Mouse (Mus musculus) embryo, embryonic 10.5 days (tissue): ENCODE results near the gene Pradc1.

Source experiments
- DNase-seq: peaks from one replicate; pipeline ENCODE4 v3.0.0-alpha.2; 2015; ENCODE audit warnings: low spot score

The Pradc1 gene

GRCm38 (mm10) chr6:85451664-85452410, at the start of gene Pradc1:
Gene Pradc1 (minus strand): TSS chr6:85451970.
- peak; percentile 100 for DNase-seq

GRCm38 (mm10) chr6:85500416-85500815, 48.6 kb upstream of the Pradc1 start:
- no peak for DNase-seq

DNA sequence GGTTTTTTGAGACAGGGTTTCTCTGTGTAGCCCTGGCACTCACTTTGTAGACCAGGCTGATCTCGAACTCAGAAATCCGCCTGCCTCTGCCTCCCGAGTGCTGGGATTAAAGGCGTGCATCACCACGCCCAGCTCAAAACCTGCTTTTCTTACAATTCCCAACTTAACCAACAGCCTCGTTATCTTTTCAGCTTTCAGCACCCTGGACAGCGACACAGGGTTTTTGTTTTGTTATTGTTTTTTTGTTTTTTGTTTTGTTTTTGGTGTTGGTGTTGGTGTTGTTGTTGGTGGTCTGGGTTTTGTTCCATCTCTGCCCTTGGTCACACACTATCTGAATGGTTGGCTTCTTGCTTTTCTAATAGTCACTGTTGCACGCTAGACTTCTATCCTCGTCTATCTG, 46.4 kb upstream of the Pradc1 start:
- DNase-seq, result peak; percentile 54

DNA sequence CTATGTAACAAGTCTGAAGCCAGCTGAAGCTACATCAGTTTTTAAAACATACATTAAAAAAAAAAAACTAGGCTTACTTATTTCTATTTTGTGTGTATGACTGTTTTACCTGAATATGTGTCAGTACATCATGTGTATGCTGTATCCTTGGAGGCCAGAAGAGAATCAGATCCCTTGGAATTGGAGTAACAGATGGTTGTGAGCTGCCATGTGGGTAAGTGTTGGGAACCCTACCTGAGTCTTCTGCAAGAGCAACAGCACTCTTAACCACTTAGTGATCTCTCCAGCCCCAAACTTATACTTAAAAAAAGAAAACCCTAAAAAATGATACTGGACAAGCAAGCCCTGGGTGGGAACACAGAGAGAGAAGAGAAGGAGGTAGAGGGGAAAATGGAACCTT, 45.2 kb upstream of the Pradc1 start:
- no peak for DNase-seq

DNA sequence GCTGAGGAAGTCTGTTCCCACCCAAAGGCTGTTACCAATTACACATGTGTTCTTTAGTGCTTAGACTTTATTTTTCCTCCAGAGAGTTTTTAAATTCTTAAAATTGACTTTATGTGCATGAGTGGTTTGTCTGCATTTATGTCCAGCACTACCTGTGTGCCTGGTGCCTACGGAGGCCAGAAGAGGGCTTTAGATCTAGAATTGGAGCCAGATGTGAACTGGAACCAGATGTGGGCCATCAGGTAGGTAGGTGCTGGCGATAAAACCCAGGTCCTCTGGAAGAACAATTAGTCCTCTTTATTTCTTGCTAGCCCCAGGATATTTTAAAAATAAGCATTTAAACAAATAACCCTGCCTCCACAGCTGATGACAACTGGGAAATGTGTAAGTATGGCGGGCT, 39.8 kb upstream of the Pradc1 start:
- no peak for DNase-seq

DNA sequence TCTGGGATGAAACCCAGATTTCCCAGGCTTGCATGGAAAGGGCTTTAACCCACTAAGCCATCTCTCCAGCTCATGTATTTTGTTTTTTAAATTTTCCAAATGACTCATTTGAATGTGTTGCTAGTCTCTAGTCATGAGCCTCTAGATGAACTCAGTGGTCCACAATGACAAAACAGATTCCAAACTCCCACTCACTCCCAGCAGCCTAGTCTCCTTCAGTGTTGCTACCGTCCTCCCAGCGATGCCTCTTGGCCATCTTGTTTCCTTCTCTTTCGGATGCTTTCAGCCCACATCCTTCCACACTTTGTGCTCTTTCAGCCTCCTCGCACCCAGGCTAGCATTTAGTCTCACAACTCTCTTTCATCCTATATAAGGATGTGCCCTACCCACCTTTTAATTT, 38.5 kb upstream of the Pradc1 start:
- no peak for DNase-seq

DNA sequence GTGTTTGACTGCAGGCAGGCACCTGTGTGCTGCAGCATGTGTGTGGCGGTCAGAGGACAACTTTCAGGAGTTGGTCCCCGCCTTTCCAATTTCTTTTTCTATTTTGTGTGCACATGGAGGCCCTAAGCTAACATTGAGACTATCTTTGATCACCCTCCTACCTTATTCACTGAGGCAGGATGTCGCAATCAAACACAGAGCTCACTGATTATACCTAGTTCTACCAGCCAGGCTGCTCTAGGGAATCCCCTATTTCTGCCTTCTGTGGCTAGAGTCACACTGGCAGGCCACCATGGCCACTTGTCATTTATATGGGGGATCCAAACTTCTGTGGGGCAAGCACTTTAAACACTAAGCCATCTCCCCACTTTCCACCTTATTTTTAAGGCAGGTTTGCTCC, 37.9 kb upstream of the Pradc1 start:
- DNase-seq, result no peak

DNA sequence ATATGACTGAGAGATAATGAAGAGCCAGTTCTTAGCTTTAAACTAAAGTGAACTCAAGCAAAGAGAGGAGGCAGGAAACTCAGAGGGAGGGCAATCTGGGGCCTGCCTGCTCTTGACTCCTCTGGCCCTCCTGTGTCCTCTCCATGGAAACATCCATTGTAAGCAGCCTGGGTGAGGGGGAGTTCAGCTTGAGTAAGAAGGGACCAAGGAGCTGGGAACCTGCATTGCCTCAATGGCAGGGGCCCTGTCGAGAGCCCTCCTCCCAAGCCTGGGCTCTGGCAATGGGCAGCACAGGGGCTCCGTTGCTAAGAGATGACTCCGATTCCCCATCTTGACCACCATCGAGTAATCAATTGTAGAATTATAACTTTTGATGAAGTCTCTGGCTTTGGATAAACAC, 36.7 kb upstream of the Pradc1 start:
- peak; percentile 41 for DNase-seq

GRCm38 (mm10) chr6:85485738-85486137, 34.0 kb upstream of the Pradc1 start:
- no peak for DNase-seq

- peak; percentile 26 for DNase-seq
These were observed 32.3 kb upstream of the Pradc1 start for GRCm38 (mm10) chr6:85483843-85484721.

GRCm38 (mm10) chr6:85480685-85481084, 28.9 kb upstream of the Pradc1 start:
- DNase-seq, result no peak

- DNase-seq, result no peak
These were observed 28.2 kb upstream of the Pradc1 start for GRCm38 (mm10) chr6:85479979-85480378.

DNA sequence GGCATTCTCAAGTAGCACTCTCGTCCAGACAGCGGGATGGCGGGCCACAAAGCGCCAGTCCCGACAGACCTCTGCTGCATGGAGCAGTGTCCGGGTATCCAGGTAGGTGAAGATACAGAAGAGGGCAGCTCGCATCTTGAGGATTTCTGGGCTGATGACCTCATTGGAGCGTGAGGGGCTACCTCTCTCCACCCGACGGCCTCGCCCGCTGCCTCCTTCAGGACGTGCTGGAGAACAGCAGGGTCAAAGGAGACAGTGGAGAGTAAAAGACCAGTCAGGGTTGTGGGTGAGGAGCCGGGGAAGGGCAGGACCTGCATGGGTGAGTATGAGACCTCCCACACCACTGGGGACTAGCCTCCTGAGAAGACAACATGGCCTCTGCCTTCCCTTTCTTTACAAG, 26.6 kb upstream of the Pradc1 start:
- DNase-seq, result no peak

GRCm38 (mm10) chr6:85477366-85477917, 25.7 kb upstream of the Pradc1 start:
- DNase-seq, result peak; percentile 57

DNA sequence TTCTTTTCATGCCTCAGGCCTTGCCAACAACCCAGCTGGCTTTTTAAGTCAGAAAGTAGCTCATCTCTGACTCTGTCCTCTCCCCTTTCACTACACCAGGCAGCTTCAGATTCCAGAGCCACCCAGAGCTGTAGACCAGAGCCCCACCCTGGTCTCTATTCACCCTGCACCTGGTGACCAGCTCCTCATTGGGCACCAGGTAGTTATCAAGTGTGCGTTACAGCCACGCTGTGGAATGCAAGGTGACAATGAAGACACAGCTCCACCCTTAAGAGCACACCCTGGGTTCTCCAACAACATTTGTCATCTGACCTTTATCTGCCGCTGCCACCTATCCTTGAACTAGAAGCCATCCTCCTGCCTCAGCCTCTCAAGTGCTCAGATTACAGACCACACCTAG, 23.8 kb upstream of the Pradc1 start:
- no peak for DNase-seq

DNA sequence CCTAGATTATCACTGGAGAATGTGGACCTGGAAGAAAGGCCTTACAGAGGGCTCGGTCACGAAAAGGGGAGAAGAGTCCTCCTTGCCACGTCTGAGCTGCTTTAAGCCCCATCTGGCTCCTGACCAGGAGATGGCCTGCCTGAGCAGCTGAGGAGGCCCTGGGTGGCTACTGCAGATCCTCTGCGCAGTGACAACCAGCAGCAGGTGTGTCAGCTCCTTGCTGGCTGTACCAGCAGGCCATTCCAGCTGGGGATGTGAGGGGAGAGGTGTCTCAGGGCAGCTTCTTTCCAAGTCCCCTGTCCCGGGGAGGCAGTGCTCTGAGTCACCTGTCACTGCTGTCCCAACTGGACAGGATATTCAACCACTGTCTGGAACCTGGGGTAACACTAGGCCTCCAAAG, 20.8 kb upstream of the Pradc1 start:
- no peak for DNase-seq

DNA sequence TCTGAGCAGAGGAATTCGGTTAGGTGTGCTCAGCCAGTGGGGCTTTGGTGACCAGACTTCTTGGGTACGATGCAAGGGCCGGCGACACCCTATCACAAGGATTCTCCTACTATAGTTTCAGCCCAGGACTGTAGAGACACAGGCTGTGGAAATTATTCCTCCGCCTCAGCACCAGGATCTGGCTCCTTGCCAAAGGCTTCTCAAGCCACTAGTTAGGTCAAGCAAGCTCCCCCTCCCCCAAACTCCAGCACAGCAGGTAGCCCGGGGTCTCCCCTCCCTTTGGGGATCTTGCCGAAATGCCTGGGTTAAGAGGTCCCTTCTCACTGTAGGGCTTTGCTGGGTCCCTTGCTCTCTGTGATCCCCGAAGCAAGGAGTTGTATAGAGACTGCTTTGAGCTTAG, 20.2 kb upstream of the Pradc1 start:
- no peak for DNase-seq

DNA sequence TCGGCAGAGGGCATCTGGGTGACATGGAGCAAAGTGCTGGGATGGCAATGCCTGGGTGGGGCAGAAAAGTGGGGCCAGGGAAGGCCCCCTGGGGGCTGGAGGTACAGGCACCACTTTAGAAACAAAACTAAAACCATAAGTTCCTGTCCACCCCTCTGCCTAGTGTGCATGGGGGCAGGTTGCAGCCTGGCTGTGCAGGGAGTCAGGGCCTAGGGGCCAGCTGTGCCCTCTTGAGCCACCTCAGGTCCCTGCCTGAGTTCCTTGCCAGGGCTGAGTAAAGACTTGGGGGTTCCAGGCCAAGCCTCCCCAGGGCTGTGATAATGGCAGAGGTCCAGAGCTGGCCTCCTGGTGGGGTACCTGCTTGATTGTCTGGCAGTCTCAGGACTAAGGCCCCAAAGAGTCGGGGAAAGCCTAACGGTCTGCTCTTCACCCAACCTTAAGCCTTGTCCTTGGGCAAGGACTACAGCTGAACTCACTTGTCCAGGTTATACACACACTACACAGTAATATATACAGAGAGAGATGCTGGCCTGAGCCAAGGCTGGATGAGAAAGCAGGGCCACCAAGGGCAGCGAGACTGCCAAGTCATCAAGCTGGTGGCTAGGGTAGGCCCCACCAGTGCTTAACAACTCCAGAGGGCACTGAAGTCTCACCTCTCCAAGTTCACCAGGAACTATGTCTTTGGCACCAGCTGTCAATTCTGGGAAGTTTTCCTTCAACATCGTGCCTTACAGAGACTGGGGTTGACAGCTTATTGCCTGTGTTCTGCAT, 18.1 kb upstream of the Pradc1 start:
- no peak for DNase-seq

DNA sequence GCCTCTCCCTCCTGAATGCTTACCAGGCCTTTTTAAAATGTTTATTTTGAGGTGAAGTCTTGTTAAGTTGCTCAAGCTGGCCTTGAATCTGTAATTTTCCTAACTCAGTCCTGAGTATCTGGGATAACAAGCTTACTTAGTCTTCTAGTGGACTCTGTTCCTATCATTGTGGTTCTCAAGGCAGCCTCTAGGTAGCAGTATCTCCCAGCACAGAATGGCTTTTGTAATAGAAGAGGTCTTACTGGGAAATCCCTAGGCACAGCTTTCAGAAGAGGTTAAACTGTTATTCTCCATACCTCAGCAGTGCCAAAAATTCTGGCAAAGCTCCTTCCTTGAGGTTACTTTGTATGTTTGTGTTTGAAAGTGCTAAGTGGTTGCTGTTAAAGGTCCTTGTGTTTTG, 13.6 kb upstream of the Pradc1 start:
- peak; percentile 44 for DNase-seq

- no peak for DNase-seq
These were observed 7.9 kb upstream of the Pradc1 start for GRCm38 (mm10) chr6:85459621-85460020.

DNA sequence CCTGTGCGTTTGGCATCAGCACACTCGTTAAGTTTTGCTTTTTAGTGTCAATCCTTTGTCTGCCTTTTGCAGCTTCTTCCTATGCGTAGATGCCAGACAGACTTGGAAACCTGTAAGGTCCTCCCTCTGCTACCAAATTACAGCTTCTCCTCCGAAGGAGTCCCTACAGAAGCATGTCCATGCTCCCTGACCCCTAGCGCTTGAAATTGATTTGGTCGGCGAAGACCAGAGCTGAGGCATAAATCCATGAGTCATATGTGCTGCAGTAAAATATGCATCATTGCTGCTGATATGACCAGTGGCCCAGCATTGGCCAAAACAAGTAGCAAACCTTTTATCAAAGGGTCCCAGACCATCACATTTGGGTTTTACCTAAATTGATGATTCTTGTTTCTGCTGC, 1.0 kb upstream of the Pradc1 start:
- peak; percentile 33 for DNase-seq

DNA sequence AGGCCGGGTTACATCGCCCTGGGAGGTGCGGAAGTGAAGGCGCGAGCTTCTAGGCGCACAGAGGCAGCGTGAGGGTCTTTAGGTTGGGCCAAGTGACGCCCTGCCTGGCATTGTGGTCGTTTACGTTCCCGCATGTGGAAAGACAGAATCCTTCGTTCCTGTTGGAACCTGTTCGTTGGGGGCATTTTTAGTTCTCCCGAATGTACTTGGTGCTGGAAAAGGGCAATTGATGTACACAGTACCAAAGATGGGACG, 568 bp upstream of the Pradc1 start:
- no peak for DNase-seq
